Mouse (Mus musculus) heart, postnatal 0 days (tissue): Measurements from ENCODE around the gene Slpi. TPM values are rescaled to one million over a fixed set of nuclear protein-coding genes. Genes with fewer than 3 reads are reported as not detected.

ENCODE experiments used
- ATAC-seq: fragments of 200-750 bp; cut with Nextera tagmentation; 2 replicates; pipeline ENCODE4 v1.8.0; 2017; ENCODE audit warnings: low read depth, moderate number of reproducible peaks, moderate library complexity; ENCODE audit not compliant: insufficient read depth
- DNase-seq: peaks from one replicate; pipeline ENCODE4 v3.0.0-alpha.2; 2016; ENCODE audit warnings: low spot score
- H3K27ac ChIP-seq: fragments of 300-500 bp; sonication (generic); 2 replicates; pipeline ENCODE4 v1.5.1; 2014; ENCODE audit warnings: low read depth, mild to moderate bottlenecking
- H3K27me3 ChIP-seq: fragments of 300-500 bp; sonication (generic); 2 replicates; pipeline ENCODE4 v1.6.1; 2014; ENCODE audit warnings: low read length, mixed read lengths; ENCODE audit not compliant: control insufficient read depth, insufficient read depth
- H3K36me3 ChIP-seq: fragments of 300-500 bp; sonication (generic); replicated peaks from 2 replicates; pipeline ENCODE4 v1.6.1; 2014; ENCODE audit warnings: low read length, mixed read lengths; ENCODE audit not compliant: control insufficient read depth, insufficient read depth
- H3K4me1 ChIP-seq: fragments of 300-500 bp; sonication (generic); 2 replicates; pipeline ENCODE4 v1.6.1; 2014; ENCODE audit warnings: antibody characterized with exemption; ENCODE audit not compliant: control insufficient read depth, insufficient read depth
- H3K4me2 ChIP-seq: fragments of 300-500 bp; sonication (generic); 2 replicates; pipeline ENCODE4 v1.6.1; 2014; ENCODE audit warnings: low read depth, mild to moderate bottlenecking, low read length, moderate library complexity
- H3K4me3 ChIP-seq: fragments of 300-500 bp; sonication (generic); 2 replicates; pipeline ENCODE4 v1.5.1; 2014; ENCODE audit warnings: low read depth, low read length
- H3K9ac ChIP-seq: fragments of 300-500 bp; sonication (generic); replicated peaks from 2 replicates; pipeline ENCODE4 v1.6.1; 2014; ENCODE audit warnings: low read depth, low read length, mixed read lengths
- H3K9me3 ChIP-seq: fragments of 300-500 bp; sonication (generic); replicated peaks from 2 replicates; pipeline ENCODE4 v1.6.1; 2016; ENCODE audit warnings: low read length; ENCODE audit not compliant: control insufficient read depth
- CTCF ChIP-seq: IDR thresholded peaks from 2 replicates; pipeline ENCODE4 v1.5.1; 2016; ENCODE audit warnings: antibody characterized with exemption, control low read depth, low read depth
- EP300 ChIP-seq: IDR thresholded peaks from 2 replicates; pipeline ENCODE4 v1.6.1; 2016; ENCODE audit warnings: antibody characterized with exemption, low read depth
- WGBS: fragments of 180-500 bp; shearing (Covaris S2); extraction: QIAGEN DNeasy Blood & Tissue Kit; methylation state at CpG from one replicate; pipeline ENCODE4 v1.1.7; 2014; 5-methylcytosine and 5-hydroxymethylcytosine counted together
- polyA plus RNA-seq: library from polyadenylated mRNA; unstranded; fragments of >200 nt; fragmentation: Nextera tagmentation; extraction: Ambion mirVana; gene quantifications from 2 replicates; pipeline ENCODE4 v1.2.1, GENCODE M21; 2015
- total RNA-seq: library from RNA; depleted of rRNA; stranded (reverse); fragments of >200 nt; gene quantifications from 2 replicates; pipeline ENCODE4 v1.2.3, GENCODE M21; 2014; ENCODE audit warnings: low replicate concordance; rRNA removed

The Slpi gene
- total RNA-seq, result not detected in 2 replicates
- polyA plus RNA-seq, result 2.0 and 3.7 TPM in 2 replicates

DNA sequence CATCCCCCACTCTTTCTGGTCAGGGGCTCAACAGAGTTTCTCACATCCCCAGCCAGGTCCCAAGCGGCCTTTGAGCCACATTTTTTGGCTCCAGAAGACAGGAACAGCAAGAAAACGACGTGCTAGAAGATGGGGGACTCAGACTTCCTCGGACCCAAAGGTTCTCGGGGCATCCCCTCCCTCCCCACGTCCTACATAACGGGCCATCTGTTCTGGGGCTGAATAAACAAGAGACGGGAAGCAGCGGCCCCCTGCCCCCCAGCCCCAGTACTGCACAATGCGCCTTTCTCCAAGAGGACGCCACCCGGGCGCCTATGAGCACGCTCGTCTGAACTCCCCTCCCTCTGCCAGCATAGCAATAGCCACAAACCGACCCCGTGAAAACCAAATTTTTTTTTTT lies at the start of gene Slpi:
Gene Slpi (minus strand): TSS at position 76 of the 400 bp plus-strand sequence.
- peaks cover 34% of the 10 kb centered on the region for H3K27me3 ChIP-seq

DNA sequence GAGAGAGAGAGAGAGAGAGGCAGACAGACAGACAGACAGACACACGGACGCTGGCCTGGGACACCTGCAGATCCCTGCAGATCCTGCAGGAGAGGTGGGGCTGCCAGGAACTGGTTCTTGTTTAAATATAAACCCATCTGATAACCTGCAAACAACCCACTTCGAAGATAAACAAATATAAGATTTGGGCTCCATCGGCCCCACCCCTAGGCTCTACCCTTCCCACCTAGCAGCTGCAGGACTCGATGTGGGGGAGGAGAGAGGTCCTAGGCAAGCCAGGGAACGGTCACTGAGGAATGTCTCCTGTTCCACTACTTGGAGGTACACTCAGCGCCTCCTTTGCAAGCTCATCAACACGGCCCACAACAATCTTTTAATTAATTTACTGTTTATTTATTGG lies 49.4 kb upstream of the Slpi start:
- no peak for ATAC-seq
- whole genome bisulfite sequencing, result 60% methylated on average over 8 of the region's 8 CpGs
- no peak for DNase-seq
- H3K27ac ChIP-seq, result no peak overlapping the region
- no peaks in the 10 kb centered on the region for H3K9me3 ChIP-seq
- no peaks in the 10 kb centered on the region for H3K36me3 ChIP-seq
- H3K4me3 ChIP-seq, result no peak overlapping the region
- TF ChIP-seq CTCF, result no peak
- no peak for TF ChIP-seq EP300
- H3K27me3 ChIP-seq, result peaks cover 19% of the 10 kb centered on the region
- H3K9ac ChIP-seq, result no peak overlapping the region
- H3K4me1 ChIP-seq, result peaks cover 38% of the 10 kb centered on the region
- H3K4me2 ChIP-seq, result no peak overlapping the region

More for the DNA sequence above, at the start of gene Slpi:
- ATAC-seq (no peak), DNase-seq (no peak)
- 0 out of 2 replicates have a peak within 1 kb of the TSS, but pooled peaks have one; percentile 7 for H3K9ac ChIP-seq
- H3K4me3 ChIP-seq, result peak within 1 kb of the TSS; percentile 49
- TF ChIP-seq EP300 (no peak), CTCF (no peak)
- H3K9me3 ChIP-seq, result no peaks in the 10 kb centered on the region
- H3K4me2 ChIP-seq, result peak within 1 kb of the TSS; percentile 70
- no peaks in the 10 kb centered on the region for H3K36me3 ChIP-seq
- WGBS, result 1% methylated on average over 17 of the region's 17 CpGs
- H3K4me1 ChIP-seq, result 0 out of 2 replicates have a peak, but pooled peaks cover 7% of the 10 kb centered on the region
- H3K27ac ChIP-seq, result no peak within 1 kb of the TSS

- DNase-seq, result no peak
- TF ChIP-seq EP300, result no peak
- no peak for TF ChIP-seq CTCF
- WGBS, result 73% methylated on average over 6 of the region's 6 CpGs
- no peak overlapping the region for H3K4me2 ChIP-seq
- H3K9ac ChIP-seq, result no peak overlapping the region
- peaks cover 43% of the 10 kb centered on the region for H3K4me1 ChIP-seq
- no peaks in the 10 kb centered on the region for H3K9me3 ChIP-seq
- H3K36me3 ChIP-seq, result no peaks in the 10 kb centered on the region
- H3K4me3 ChIP-seq, result no peak overlapping the region
- H3K27me3 ChIP-seq, result peaks cover 19% of the 10 kb centered on the region
- ATAC-seq, result no peak
- no peak overlapping the region for H3K27ac ChIP-seq
Measured at GRCm38 (mm10) chr2:164437710-164438109, 48.8 kb upstream of the Slpi start.

- no peak overlapping the region; the same call in 1 of the 2 replicates for H3K9ac ChIP-seq
- DNase-seq, result no peak
- ATAC-seq, result peak; percentile 31
- no peak overlapping the region for H3K4me2 ChIP-seq
- TF ChIP-seq CTCF, result no peak
- no peak for TF ChIP-seq EP300
- H3K36me3 ChIP-seq, result no peaks in the 10 kb centered on the region
- H3K4me1 ChIP-seq, result peaks cover 42% of the 10 kb centered on the region
- H3K27me3 ChIP-seq, result peaks cover 16% of the 10 kb centered on the region
- peak overlapping the region; percentile 26; the same call in 1 of the 2 replicates for H3K27ac ChIP-seq
- H3K4me3 ChIP-seq, result no peak overlapping the region
- 63% methylated on average over 3 of the region's 3 CpGs for WGBS
- H3K9me3 ChIP-seq, result no peaks in the 10 kb centered on the region
Measured at GRCm38 (mm10) chr2:164436961-164437360, 48.1 kb upstream of the Slpi start.

DNA sequence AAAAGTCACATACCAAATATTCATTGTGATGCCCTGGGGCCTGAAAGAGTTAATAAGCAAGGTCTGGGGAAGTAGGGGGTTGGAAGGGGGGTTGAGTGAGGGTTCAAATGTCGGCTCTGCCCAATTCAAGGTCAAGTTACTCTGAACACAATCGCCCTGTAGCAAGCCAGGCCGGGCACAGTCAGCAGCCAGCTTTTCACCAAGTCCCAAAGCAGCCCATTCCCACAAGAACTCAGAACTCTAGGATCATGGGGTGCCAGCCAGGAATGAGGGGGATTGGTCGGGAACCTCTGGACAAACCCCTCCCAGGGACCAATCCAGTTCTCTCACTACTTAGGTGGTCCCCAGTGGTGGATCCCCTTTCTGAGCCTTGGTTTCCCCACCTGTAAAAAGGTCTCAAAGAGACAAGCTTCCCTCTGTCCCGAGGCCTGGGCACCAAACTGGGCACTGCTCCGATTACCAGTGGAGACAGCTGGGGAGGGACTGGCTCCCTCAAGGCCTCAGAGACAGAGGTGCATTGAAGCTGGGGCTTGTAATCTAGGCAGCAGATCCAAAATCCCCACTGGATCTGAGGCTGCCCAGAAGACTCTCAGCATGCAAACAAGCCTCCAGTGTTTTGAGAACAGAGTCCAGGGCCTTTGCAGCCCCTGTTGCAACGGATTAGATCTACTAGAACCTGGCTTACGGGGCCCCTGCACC lies 47.5 kb upstream of the Slpi start:
- H3K9me3 ChIP-seq, result no peaks in the 10 kb centered on the region
- H3K4me2 ChIP-seq, result no peak overlapping the region
- no peak overlapping the region for H3K4me3 ChIP-seq
- H3K36me3 ChIP-seq, result no peaks in the 10 kb centered on the region
- H3K27ac ChIP-seq, result peak overlapping the region; percentile 26; the same call in 1 of the 2 replicates
- DNase-seq (no peak), ATAC-seq (no peak)
- H3K4me1 ChIP-seq, result peaks cover 42% of the 10 kb centered on the region
- 39% methylated on average over 8 of the region's 8 CpGs for WGBS
- peaks cover 12% of the 10 kb centered on the region for H3K27me3 ChIP-seq
- no peak for TF ChIP-seq EP300
- no peak overlapping the region; the same call in 1 of the 2 replicates for H3K9ac ChIP-seq
